Mouse (Mus musculus): ENCODE measurements at regions not wholly inside any gene's neighbourhood (a gene's known extent, or its start where the extent isn't known, plus 50 kb on each side); places are given as distances from the start of the nearest gene placed in this dataset.

DNA sequence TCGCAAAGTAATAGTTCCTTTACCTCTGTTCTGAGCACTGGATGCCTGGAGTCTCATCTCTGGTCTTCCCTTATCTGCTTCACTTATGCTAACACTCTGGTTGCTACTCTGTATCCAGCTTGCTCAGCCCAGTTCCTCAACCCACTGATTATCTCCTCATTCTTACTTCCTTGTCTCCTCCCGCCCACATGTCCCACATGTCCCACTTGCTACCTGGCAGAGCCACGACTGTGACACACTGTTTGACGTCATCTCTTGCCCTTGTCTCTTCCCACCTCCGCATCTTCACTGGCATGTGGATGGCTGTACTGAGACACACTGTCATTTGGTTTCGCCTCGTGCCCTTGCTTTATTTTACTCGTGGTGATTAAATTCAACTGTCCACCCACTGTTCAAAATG lies 100.1 kb upstream of the Alg10b start:
- DNase-seq (ENCODE audit: low read depth), result no peak

DNA sequence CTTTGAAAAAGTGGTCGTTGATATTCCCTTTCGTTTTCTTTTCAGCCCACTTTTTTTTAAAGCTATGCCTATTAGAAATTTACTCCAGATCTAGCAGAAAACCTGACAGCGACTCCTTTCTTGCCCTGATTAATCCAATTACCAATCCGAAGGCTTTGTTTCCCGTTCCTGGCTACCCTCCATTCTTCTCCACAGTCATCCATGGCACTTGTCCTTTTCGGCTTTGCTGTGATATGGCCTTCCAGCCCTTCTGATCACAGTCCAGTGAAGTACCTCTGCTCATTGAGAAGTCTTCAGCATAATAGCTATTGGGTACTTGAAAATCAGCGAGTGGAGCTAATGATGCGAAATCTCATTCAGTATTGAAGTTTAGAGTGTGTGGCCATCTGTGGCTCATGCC lies 99.0 kb upstream of the Alg10b start:
- peak; percentile 44 for DNase-seq (ENCODE audit: low read depth)
- TF ChIP-seq CTCF (IDR thresholded peaks at IDR 0.05; ENCODE audit: borderline replicate concordance, extremely low read depth, insufficient read depth, insufficient read length), result no peak
- no peak for TF ChIP-seq POLR2A (IDR thresholded peaks at IDR 0.05; ENCODE audit: borderline replicate concordance, extremely low read depth, insufficient read depth, insufficient read length, poor library complexity, severe bottlenecking)

More for the DNA sequence above, 100.1 kb upstream of the Alg10b start:
- TF ChIP-seq POLR2A (IDR thresholded peaks at IDR 0.05; ENCODE audit: borderline replicate concordance, extremely low read depth, insufficient read depth, insufficient read length, poor library complexity, severe bottlenecking) (no peak), CTCF (IDR thresholded peaks at IDR 0.05; ENCODE audit: borderline replicate concordance, extremely low read depth, insufficient read depth, insufficient read length) (no peak)

DNA sequence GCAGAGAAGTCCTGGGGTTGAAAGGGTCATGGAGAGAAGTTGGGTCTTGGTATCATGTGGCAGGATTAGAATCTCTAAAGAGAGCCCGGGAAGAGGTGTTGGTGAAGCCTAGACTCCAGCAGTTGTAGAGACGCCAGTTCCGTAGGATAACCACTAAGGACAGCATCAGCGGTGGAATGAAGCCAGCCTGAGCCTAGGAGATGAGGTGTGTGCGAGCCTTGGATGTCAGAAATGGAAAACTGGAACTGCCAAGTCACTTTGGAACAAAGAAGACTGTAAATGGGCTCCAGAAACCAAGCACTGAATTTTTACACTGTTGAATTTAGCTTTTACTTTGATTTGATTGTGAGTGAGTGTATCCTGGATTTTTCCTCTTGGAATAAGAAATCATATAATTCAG lies 92.3 kb upstream of the Alg10b start:
- TF ChIP-seq CTCF (IDR thresholded peaks at IDR 0.05; ENCODE audit: borderline replicate concordance, extremely low read depth, insufficient read depth, insufficient read length), result no peak
- TF ChIP-seq POLR2A (IDR thresholded peaks at IDR 0.05; ENCODE audit: borderline replicate concordance, extremely low read depth, insufficient read depth, insufficient read length, poor library complexity, severe bottlenecking), result no peak
- DNase-seq (ENCODE audit: low read depth), result no peak

DNA sequence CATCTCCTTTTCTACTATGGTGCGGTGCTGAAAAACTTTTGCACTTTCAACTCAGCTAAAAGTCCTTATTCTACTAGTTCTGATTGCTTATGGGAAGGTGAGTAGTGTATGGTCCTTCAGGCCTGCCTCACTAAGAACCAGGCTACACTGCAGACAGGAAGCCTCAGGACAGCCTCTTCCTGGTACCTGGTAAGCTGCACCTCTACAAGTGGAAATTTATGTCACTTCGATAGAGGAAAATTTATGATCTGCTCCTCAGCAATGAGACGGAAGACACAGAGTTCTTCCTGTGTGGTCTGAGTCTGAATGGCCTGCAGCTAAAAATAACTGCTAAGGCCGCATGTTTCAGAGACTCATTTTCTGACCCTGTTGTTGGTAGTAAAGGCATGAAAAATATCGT lies 83.1 kb upstream of the Alg10b start:
- TF ChIP-seq POLR2A (IDR thresholded peaks at IDR 0.05; ENCODE audit: borderline replicate concordance, extremely low read depth, insufficient read depth, insufficient read length, poor library complexity, severe bottlenecking) (no peak), CTCF (IDR thresholded peaks at IDR 0.05; ENCODE audit: borderline replicate concordance, extremely low read depth, insufficient read depth, insufficient read length) (no peak)
- no peak for DNase-seq (ENCODE audit: low read depth)

DNA sequence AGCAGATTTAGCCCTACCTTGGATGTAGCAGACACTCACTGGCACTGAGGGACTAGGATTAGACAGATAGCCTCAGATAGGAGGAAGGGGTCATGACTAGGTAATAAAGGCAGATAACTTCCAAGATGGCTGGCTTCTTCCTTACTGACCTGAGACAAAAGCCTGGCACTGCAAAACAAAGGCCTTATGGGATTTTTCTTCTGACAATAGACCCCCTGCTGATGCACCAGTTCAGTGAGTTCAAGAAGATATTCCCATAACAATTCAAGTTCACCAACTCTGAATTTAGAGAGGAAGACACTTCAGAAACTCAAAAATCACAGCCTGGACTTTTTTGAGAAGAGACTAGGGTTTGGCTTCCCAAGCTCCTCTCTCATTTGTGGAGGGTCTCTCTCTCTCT lies 75.4 kb upstream of the Alg10b start:
- TF ChIP-seq POLR2A (IDR thresholded peaks at IDR 0.05; ENCODE audit: borderline replicate concordance, extremely low read depth, insufficient read depth, insufficient read length, poor library complexity, severe bottlenecking), result no peak
- TF ChIP-seq CTCF (IDR thresholded peaks at IDR 0.05; ENCODE audit: borderline replicate concordance, extremely low read depth, insufficient read depth, insufficient read length), result no peak
- DNase-seq (ENCODE audit: low read depth), result no peak

DNA sequence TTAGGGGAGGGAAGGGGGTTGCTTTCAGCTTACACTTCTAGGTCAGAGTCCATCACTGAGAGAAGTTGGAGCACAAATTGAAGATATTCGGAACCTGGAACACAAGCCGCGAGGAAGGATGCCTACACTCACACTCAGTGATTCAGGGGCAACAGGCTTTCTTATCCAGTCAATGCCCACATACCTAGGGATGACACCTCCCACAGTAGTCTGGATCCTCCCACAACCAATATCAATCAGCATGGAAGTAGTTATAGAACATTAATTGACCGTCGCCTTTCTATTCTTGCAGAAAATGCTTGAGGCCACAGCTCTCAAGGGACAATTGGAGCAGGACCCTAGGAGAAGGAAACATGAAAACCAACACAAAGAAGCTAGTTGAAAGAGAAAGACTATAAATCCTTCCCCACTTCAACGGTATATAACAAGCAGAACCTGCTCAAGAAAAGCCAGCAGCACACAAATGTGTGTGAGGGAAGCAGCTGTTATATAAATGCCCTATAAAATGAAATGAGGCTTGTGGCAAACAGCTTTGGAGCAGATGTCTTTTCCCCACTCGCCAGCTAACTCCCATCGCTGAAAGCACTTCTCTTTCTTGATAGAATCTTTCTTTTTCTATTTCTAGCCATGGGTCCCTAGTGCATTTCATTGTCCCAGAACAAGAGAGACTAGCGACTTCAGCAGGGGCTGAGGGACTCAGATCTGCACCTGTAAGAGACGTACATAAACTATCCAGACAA lies 70.1 kb upstream of the Alg10b start:
- TF ChIP-seq POLR2A (IDR thresholded peaks at IDR 0.05; ENCODE audit: borderline replicate concordance, extremely low read depth, insufficient read depth, insufficient read length, poor library complexity, severe bottlenecking) (no peak), CTCF (IDR thresholded peaks at IDR 0.05; ENCODE audit: borderline replicate concordance, extremely low read depth, insufficient read depth, insufficient read length) (no peak)
- DNase-seq (ENCODE audit: low read depth), result peak; percentile 4
